Mouse (Mus musculus): Measurements from ENCODE around the gene Srsf3. TPM values are rescaled to one million over a fixed set of nuclear protein-coding genes. Genes with fewer than 3 reads are reported as not detected.
A peak's percentile ranks its signal among the peaks of the same experiment; 100 is the strongest.

Gene Srsf3
- polyA plus RNA-seq, 1 experiment from 2014 or later: 559 TPM

DNA sequence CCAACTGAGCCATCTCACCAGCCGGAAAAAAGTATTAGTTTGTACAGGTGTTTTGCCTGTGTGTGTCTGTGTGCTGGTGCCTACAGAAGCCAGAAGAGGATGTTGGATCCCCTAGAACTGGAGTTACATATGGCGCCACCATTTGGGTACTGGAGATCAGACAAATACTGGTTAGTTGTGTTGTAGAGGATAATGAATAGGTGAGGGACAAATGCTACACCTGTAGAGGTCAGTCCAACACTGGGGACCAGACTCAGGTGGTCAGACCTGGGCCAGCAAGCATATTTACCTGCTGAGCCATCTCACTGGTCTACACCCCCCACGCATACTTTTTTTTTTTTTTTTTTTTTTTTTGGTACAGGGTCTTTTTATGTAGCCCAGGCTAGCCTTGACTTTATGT is 14.4 kb downstream of the Srsf3 start:
- H3K4me3 ChIP-seq (replicated peaks; ENCODE audit: low read depth, low read length): no peak overlapping the region
- 93% methylated on average over 3 of the region's 3 CpGs for WGBS
- ATAC-seq (ENCODE audit: low FRiP score, low TSS enrichment) (no peak), DNase-seq (no peak)
- no peak overlapping the region for H3K4me2 ChIP-seq (ENCODE audit: low read length)
- no peaks in the 10 kb centered on the region for H3K9me3 ChIP-seq (ENCODE audit: control insufficient read depth, low read length)
- H3K9ac ChIP-seq (replicated peaks; ENCODE audit: low read length): no peak overlapping the region
- no peak overlapping the region for H3K27ac ChIP-seq (replicated peaks; ENCODE audit: low read depth, low read length)
- no peaks in the 10 kb centered on the region for H3K4me1 ChIP-seq (ENCODE audit: control insufficient read depth, insufficient read depth, low read length)
- H3K36me3 ChIP-seq (ENCODE audit: control insufficient read depth, insufficient read depth, low read length): peaks cover 55% of the 10 kb centered on the region
- H3K27me3 ChIP-seq (ENCODE audit: control insufficient read depth, insufficient read depth, low read length): no peaks in the 10 kb centered on the region

DNA sequence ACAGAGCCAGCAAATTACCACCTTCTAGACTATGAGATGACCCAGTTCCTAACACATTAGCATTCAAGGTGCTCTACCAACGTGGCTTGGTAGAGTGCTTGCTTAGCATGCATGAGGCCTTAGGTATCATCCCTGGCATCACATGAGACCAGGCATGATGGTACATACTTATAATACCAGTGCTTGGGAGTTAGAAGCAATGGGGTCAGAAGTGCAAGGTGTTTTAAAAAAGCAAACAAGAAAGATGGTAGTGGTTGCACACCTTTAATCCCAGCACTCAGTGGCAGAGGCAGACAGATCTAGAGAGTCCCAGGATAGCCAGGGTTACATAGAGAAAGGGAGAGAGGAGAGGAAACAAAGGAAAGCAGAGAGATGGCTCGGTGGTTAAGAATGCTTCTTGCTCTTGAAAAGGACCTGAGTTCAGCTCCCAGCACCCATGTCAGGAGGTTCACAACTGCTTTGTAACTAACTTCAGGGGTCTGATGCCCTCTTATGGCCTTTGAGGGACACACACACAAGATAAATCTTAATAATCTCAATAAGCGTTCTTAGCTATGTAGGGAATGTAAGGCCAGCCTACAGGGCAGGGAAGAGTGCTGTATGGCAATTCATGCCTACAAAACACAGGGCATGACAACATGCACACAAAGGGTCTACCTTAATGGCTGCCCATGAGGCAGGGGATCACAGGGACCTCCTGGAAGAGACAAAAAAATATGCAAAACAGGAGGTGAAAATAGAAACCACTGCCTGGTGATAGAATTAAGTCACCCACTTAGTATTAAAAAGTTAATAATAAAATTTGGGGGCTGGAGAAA is 15.5 kb downstream of the Srsf3 start:
- ATAC-seq (ENCODE audit: low FRiP score, low TSS enrichment) (no peak), DNase-seq (no peak)
- Histone ChIP-seq H3K27ac (replicated peaks; ENCODE audit: low read depth, low read length) (no peak overlapping the region), H3K4me3 (replicated peaks; ENCODE audit: low read depth, low read length) (no peak overlapping the region), H3K9me3 (ENCODE audit: control insufficient read depth, low read length) (no peaks in the 10 kb centered on the region), H3K9ac (replicated peaks; ENCODE audit: low read length) (no peak overlapping the region), H3K27me3 (ENCODE audit: control insufficient read depth, insufficient read depth, low read length) (no peaks in the 10 kb centered on the region), H3K36me3 (ENCODE audit: control insufficient read depth, insufficient read depth, low read length) (peaks cover 46% of the 10 kb centered on the region), H3K4me1 (ENCODE audit: control insufficient read depth, insufficient read depth, low read length) (no peaks in the 10 kb centered on the region), H3K4me2 (ENCODE audit: low read length) (no peak overlapping the region)
- WGBS: 64% methylated on average over 3 of the region's 3 CpGs

DNA sequence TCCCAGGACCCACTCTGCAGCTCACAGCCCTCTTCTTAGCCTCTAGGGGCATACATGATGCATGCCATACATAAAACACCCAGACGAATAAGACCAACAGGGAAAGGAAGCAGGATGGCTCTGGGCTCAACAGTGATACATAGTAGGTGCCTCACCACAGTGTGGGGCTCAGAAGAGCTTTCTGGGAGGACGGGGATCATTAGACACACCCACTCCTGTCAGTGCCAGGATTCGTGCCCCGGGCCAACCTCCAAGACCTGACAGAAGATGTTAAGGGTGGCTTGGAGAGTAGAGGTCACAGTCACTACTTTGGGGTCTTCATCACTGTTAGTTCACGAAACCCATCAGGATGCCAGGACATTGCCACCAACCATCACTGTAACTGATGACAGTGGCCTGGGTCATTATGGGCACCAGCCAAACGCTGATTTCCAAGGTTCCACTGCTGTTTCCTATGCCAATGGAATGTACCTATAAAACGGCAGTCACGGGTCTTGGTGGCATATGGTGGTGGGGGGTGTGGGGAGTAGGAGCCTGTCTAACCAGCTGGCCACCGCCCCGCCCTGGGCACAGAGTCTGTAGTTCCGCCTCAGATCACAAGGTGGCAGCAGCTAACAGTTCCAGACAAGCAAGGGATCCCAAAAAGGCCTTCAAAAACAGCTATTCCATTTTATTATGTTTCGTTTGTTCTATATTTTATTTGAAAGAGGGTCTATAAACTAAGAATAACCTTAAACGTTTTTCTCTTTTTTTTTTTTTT is 16.5 kb downstream of the Srsf3 start:
- peak; percentile 60; the same call in 1 of the 2 replicates for ATAC-seq (ENCODE audit: low FRiP score, low TSS enrichment)
- Histone ChIP-seq H3K4me2 (ENCODE audit: low read length) (no peak overlapping the region), H3K36me3 (ENCODE audit: control insufficient read depth, insufficient read depth, low read length) (peaks cover 36% of the 10 kb centered on the region)

DNA sequence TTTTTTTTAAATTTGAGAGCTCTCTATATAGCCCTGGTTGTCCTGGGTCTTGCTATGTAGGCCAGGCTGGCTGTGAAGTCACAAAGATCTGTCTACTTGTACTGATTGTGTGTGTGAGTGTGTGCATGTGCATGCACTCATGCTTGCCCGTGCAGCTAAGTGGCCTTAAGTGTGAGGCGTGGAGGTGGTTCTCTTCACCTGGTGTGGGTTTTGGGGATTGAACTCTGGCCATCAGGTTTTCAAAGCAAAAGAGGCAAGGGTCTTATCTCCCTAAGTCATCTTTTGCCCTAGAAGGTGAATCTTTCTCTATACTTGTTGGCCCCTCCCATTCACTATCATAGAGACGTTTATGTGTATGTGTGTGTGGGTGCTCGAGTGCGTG is 17.1 kb downstream of the Srsf3 start:
- H3K4me3 ChIP-seq (replicated peaks; ENCODE audit: low read depth, low read length): no peak overlapping the region
- peaks cover 30% of the 10 kb centered on the region for H3K36me3 ChIP-seq (ENCODE audit: control insufficient read depth, insufficient read depth, low read length)
- no peaks in the 10 kb centered on the region for H3K4me1 ChIP-seq (ENCODE audit: control insufficient read depth, insufficient read depth, low read length)
- no peaks in the 10 kb centered on the region for H3K27me3 ChIP-seq (ENCODE audit: control insufficient read depth, insufficient read depth, low read length)
- no peak overlapping the region for H3K4me2 ChIP-seq (ENCODE audit: low read length)
- no peak for DNase-seq
- H3K9ac ChIP-seq (replicated peaks; ENCODE audit: low read length): no peak overlapping the region
- no peak overlapping the region for H3K27ac ChIP-seq (replicated peaks; ENCODE audit: low read depth, low read length)
- no peak for ATAC-seq (ENCODE audit: low FRiP score, low TSS enrichment)
- WGBS: 82% methylated on average over 5 of the region's 5 CpGs
- H3K9me3 ChIP-seq (ENCODE audit: control insufficient read depth, low read length): no peaks in the 10 kb centered on the region

More for the DNA sequence above, 16.5 kb downstream of the Srsf3 start:
- H3K9me3 ChIP-seq (ENCODE audit: control insufficient read depth, low read length): no peaks in the 10 kb centered on the region
- H3K4me1 ChIP-seq (ENCODE audit: control insufficient read depth, insufficient read depth, low read length): no peaks in the 10 kb centered on the region
- H3K4me3 ChIP-seq (replicated peaks; ENCODE audit: low read depth, low read length): no peak overlapping the region
- H3K27me3 ChIP-seq (ENCODE audit: control insufficient read depth, insufficient read depth, low read length): no peaks in the 10 kb centered on the region
- no peak overlapping the region for H3K27ac ChIP-seq (replicated peaks; ENCODE audit: low read depth, low read length)
- peak; percentile 89 for DNase-seq
- no peak overlapping the region for H3K9ac ChIP-seq (replicated peaks; ENCODE audit: low read length)
- 24% methylated on average over 13 of the region's 13 CpGs for WGBS

DNA sequence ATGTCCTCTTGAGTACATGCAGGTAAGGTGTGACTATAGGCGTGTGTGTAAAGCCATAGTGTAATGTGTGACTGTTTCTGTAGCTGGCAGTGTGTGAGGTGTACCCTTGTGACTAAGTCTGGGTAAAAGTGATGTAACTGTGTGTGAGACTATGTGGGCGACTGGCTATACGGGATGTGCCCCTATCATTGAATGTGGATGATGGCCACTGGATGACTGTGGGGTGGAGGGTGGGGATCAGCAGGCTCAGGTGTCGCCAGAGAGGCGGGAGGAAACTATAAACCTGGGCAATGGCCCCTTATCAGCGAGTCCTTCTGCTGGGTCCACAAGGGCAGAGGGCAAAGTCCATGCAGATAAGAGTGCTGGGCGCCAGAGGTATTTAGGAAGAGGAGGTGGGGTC is 17.5 kb downstream of the Srsf3 start:
- Histone ChIP-seq H3K4me2 (ENCODE audit: low read length) (no peak overlapping the region), H3K27me3 (ENCODE audit: control insufficient read depth, insufficient read depth, low read length) (no peaks in the 10 kb centered on the region), H3K4me3 (replicated peaks; ENCODE audit: low read depth, low read length) (no peak overlapping the region), H3K9ac (replicated peaks; ENCODE audit: low read length) (no peak overlapping the region), H3K4me1 (ENCODE audit: control insufficient read depth, insufficient read depth, low read length) (no peaks in the 10 kb centered on the region), H3K27ac (replicated peaks; ENCODE audit: low read depth, low read length) (no peak overlapping the region), H3K9me3 (ENCODE audit: control insufficient read depth, low read length) (no peaks in the 10 kb centered on the region), H3K36me3 (ENCODE audit: control insufficient read depth, insufficient read depth, low read length) (peaks cover 26% of the 10 kb centered on the region)
- 90% methylated on average over 7 of the region's 7 CpGs for WGBS
- ATAC-seq (ENCODE audit: low FRiP score, low TSS enrichment) (no peak), DNase-seq (no peak)

DNA sequence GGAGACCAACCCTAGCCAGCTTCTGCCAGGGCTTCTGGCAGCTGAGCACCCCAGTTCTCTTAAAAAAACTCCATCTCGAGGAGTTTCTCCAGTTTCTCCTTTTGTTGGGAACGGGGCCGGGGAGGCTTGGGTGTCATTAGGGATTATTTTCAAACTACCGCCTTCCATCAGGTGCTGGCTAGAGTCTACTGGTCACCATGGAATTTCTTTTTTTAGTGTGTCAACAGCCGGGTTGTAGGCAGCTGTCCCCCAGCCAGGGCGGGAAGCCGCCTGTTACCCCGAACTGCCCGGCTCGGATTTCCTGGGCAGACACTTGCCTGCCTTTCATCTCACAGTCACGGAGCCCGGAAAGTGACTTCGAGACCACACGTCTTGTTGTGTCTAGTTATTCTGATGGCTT is 18.4 kb downstream of the Srsf3 start:
- ATAC-seq (ENCODE audit: low FRiP score, low TSS enrichment) (no peak), DNase-seq (no peak)
- Histone ChIP-seq H3K9ac (replicated peaks; ENCODE audit: low read length) (no peak overlapping the region), H3K4me2 (ENCODE audit: low read length) (no peak overlapping the region), H3K27me3 (ENCODE audit: control insufficient read depth, insufficient read depth, low read length) (no peaks in the 10 kb centered on the region), H3K9me3 (ENCODE audit: control insufficient read depth, low read length) (no peaks in the 10 kb centered on the region), H3K36me3 (ENCODE audit: control insufficient read depth, insufficient read depth, low read length) (peaks cover 17% of the 10 kb centered on the region), H3K4me1 (ENCODE audit: control insufficient read depth, insufficient read depth, low read length) (no peaks in the 10 kb centered on the region), H3K4me3 (replicated peaks; ENCODE audit: low read depth, low read length) (no peak overlapping the region), H3K27ac (replicated peaks; ENCODE audit: low read depth, low read length) (no peak overlapping the region)
- WGBS: 56% methylated on average over 14 of the region's 14 CpGs

DNA sequence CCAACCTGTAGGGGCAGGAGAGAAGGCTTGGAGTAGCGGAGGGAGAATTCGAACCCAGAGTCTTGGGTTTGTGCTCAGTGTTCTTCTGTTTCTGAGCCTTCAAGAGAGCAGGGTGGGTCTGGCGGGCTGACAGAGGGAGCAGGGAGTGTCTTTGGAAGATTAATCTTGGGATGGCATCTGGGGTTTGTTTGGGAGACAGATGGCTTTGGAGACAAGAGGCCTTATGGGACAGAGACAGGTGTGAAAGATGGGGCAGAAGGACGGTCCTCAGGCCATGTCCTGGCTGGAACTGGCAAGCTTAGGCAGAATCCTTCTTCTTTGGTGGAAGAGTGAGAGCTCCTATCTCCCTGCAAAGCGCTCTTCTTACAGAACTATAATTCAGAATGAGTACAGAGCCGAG is 20.6 kb downstream of the Srsf3 start:
- Histone ChIP-seq H3K4me1 (ENCODE audit: control insufficient read depth, insufficient read depth, low read length) (peaks cover 10% of the 10 kb centered on the region), H3K27ac (replicated peaks; ENCODE audit: low read depth, low read length) (no peak overlapping the region), H3K4me3 (replicated peaks; ENCODE audit: low read depth, low read length) (no peak overlapping the region), H3K4me2 (ENCODE audit: low read length) (no peak overlapping the region), H3K9me3 (ENCODE audit: control insufficient read depth, low read length) (no peaks in the 10 kb centered on the region), H3K36me3 (ENCODE audit: control insufficient read depth, insufficient read depth, low read length) (no peaks in the 10 kb centered on the region; the same call in 1 of the 2 replicates), H3K27me3 (ENCODE audit: control insufficient read depth, insufficient read depth, low read length) (no peaks in the 10 kb centered on the region), H3K9ac (replicated peaks; ENCODE audit: low read length) (no peak overlapping the region)
- ATAC-seq (ENCODE audit: low FRiP score, low TSS enrichment): no peak
- WGBS: 85% methylated on average over 6 of the region's 6 CpGs
- DNase-seq: no peak

DNA sequence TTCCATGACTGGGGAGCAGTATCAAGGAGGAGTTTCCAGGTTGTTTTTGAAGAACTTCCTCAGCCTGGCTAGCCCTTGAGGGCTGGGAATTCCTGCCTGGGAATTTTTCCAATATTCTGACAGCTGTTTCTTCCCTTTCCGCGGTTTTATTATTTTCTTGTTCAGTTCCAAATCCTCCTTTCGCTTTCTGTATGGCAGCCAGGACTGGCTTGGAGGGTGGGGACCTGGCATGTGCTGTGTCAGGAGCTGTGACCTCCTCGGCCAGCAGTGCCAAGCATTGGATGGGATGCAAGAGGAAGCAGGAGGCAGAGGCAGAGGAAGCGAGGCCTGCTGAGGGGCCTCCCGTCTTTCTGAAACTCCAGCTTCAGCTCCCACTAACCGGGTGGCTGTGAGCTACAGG is 21.4 kb downstream of the Srsf3 start:
- no peak overlapping the region for H3K27ac ChIP-seq (replicated peaks; ENCODE audit: low read depth, low read length)
- H3K9ac ChIP-seq (replicated peaks; ENCODE audit: low read length): no peak overlapping the region
- no peaks in the 10 kb centered on the region for H3K36me3 ChIP-seq (ENCODE audit: control insufficient read depth, insufficient read depth, low read length)
- H3K4me2 ChIP-seq (ENCODE audit: low read length): no peak overlapping the region
- H3K4me3 ChIP-seq (replicated peaks; ENCODE audit: low read depth, low read length): no peak overlapping the region
- ATAC-seq (ENCODE audit: low FRiP score, low TSS enrichment): no peak
- DNase-seq: no peak
- no peaks in the 10 kb centered on the region for H3K27me3 ChIP-seq (ENCODE audit: control insufficient read depth, insufficient read depth, low read length)
- H3K4me1 ChIP-seq (ENCODE audit: control insufficient read depth, insufficient read depth, low read length): peaks cover 10% of the 10 kb centered on the region
- WGBS: 78% methylated on average over 7 of the region's 7 CpGs
- no peaks in the 10 kb centered on the region for H3K9me3 ChIP-seq (ENCODE audit: control insufficient read depth, low read length)

DNA sequence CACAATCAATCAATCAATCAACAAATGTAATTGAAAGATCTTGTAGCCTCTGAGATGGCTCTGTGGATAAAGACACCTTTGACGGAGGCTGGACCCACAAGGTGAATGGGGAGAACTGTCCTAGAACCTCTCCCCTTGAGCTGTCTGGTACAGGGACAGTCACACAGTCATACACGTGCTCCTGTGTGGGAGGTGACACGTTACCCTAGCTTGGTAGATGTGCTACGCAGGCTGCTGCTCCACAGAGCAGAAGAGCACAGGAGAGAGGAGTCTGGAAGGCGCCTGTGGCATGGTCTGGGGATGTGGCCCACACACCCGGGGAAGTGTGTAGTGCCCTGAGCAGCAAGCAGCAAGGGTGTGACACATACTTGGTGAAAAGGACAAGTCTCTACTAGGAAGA is 22.0 kb downstream of the Srsf3 start:
- no peak for ATAC-seq (ENCODE audit: low FRiP score, low TSS enrichment)
- Histone ChIP-seq H3K4me3 (replicated peaks; ENCODE audit: low read depth, low read length) (no peak overlapping the region), H3K4me1 (ENCODE audit: control insufficient read depth, insufficient read depth, low read length) (peaks cover 10% of the 10 kb centered on the region)

More for the DNA sequence above, 22.0 kb downstream of the Srsf3 start:
- H3K9ac ChIP-seq (replicated peaks; ENCODE audit: low read length): no peak overlapping the region
- H3K36me3 ChIP-seq (ENCODE audit: control insufficient read depth, insufficient read depth, low read length): no peaks in the 10 kb centered on the region
- no peak overlapping the region for H3K4me2 ChIP-seq (ENCODE audit: low read length)
- WGBS: 82% methylated on average over 6 of the region's 6 CpGs
- H3K9me3 ChIP-seq (ENCODE audit: control insufficient read depth, low read length): no peaks in the 10 kb centered on the region
- H3K27ac ChIP-seq (replicated peaks; ENCODE audit: low read depth, low read length): no peak overlapping the region
- no peaks in the 10 kb centered on the region for H3K27me3 ChIP-seq (ENCODE audit: control insufficient read depth, insufficient read depth, low read length)
- no peak for DNase-seq
